Mouse (Mus musculus) cerebellum, adult 9-11 months (tissue): ENCODE measurements around the gene Ncdn.

Experiments used
- DNase-seq: peaks from one replicate; pipeline ENCODE4 v3.0.0; 2022

The Ncdn gene

DNA sequence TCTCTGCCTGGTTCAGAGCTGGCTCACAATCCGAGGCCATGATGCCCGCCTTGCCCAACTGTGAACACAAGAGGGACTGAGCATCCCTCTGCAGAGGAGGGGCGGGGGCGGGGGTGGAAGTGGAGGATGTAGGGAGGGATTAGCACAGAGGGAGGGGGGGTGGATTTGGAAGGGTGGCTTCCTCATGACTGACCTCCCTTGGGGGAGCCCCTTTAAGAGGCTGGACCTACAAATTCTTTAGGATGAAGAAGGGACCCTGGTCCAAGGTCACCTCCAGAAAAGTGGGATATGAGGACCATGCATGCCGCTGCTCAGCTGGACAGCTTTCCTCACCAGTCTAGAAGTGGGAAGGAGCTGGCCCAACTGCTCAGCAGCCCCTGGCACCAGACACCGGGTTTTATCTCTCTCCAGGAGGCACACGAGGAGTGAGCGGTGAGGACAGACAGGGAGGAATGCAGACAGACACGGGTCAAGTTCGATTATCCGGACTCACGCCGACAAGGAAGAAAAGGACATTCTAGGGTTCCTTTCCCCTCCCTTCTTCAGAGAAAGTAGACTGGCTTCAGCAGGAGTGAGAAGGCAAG, 1.1 kb downstream of the Ncdn start:
- peak; percentile 85 for DNase-seq

DNA sequence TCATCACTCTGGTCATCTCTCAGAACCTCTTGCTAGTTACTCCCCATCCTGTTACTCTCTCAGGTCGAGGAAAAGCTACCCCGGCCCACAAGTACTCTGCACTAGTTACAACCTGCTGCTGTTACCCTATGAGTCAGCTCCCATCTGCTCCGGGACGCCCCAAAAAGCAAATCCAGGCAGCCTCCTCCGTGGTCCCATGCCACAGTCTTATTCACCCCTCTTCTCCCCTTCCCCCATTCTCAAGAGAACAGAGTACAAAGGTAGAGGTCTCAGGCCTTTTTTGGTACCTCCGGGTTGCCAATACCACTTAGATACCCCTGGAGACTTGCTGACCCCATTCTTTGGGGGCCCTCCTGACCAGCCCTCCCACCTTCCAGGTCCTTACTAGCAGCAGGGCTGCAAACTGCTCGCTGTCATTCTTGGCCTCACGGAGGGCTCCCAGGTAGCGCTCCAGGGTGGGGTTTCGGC, 1.6 kb downstream of the Ncdn start:
- no peak for DNase-seq

DNA sequence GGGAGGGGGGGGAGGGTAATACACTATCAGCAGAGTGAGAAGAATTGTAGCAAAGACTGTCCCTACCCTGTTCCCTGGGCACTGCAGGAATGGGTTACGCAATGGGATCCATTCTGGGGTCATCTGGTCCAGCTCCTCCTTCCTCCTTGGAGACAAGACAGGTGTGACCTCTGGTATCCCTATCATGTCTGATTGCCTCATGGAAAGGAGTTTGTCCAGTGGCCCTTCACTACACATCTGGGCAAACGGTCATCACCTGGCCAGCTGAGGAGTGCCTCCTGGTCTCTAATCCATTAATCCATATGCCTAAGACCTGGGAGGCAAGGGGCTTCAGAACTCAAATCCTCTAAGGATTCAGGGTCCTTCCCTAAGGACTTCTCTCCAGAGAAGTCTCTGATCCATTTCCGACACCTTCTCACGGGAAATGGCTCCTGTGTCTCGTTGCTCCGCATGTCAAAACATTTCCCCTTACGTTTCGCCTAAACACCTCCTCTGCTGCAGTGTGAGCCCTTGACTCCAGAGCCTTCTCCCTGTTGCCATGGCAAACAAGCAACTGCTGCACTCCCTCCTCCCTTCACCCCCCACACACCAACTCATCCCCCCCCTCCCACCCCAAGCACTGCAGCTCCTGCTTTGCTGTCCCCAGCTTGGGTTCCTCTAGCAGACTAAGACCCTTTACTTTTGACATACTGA, 2.2 kb downstream of the Ncdn start:
- peak; percentile 64 for DNase-seq

DNA sequence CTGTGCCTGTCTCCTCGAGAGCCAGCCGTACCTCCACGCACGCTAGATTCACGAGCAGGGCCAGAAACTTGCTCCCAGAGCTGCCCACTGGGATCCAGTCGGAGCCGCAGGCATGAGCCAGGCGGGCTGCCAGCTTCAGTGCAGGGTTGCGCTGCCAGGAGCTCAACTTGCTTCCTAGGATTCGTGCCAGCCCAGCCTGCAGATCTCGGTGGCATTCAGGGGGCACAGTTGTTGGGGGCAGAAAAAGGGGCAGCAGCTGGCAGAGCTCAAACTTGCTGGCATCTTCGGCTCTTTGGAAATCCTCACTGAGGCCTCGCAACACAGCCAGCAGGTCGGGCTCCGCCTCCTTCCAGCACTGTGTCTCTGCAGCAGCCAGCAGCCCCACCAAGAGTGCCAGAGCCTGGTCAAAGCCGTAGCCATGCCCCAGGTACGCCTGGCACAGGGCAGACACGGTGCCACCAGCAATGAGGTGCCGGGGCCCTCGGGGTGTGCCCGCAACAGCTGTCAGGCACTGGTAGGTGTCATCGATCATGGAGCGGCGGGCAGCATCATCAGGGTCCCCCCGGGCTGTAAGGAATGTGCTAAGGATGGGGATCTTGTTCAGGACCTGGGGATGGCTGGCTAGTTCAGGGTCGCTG, 3.1 kb downstream of the Ncdn start:
- peak; percentile 87 for DNase-seq

DNA sequence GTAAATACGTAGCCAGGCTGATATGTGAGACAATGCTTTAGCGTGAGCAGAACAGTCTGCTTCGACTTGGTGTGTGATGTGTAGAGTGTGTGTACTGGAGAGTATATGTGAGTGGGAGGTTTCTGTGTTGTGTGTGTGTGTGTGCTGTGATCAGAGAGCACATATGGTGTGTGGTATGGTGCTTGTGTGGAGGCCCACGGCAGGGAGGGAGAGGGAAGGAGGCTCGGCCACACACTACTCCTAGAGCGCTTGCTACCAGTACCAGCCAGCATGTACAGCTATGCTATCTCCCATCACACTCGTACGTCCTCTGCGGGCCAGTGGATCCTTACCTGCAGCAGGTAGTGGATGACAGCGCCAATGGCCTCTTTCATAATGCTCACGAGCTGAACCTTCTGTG, 3.7 kb downstream of the Ncdn start:
- no peak for DNase-seq

DNA sequence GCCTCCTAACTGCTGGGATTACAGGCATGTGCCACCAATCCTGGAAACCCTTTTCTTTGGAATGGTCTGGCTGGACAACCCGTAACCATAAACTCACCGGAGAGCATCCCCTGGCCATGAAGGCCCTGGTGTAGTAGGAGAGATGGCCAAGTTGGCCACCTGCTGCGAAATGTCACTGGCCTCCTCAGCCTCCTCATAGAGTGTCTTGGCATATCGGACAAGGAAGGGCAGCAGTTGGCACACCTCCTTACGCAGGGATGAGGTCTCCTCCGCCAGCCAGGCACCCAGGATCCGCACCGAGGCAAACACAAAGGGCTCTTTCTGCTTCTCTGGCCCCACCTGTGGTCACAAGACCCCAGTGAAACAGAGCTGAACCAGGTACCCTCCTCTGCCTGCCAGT, 4.9 kb downstream of the Ncdn start:
- DNase-seq = peak; percentile 71

DNA sequence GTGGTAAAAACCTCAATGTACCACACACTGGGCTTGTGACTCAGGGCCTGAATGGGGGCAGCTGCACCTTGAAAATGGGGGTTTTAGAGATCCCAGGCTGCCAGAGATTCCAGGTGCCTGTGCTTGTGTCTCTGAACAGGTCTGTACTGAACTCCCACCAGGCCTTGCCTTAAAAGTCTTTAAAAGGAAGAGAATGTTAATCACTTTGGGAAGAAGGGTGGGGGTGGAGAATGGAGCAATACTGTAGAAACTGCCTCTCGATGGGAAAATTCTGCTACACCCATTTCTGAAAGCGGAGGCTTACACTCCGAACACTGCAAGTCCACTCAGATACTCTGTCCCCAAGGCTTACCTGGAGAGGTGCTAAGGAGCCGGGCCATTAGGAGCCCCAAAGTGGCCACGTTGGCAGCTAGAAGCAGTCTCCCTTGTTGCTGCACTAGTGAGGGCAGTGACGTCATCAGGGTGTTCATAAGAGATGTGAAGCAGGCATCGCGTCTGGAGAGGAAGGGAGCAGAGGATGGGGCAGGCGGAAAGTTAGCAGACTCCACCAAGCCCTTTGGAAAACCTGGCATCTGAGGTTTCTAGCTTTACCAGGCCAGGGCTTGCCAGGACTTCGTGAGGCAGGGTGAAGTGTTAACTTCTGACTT, 6.9 kb downstream of the Ncdn start:
- peak; percentile 44 for DNase-seq

DNA sequence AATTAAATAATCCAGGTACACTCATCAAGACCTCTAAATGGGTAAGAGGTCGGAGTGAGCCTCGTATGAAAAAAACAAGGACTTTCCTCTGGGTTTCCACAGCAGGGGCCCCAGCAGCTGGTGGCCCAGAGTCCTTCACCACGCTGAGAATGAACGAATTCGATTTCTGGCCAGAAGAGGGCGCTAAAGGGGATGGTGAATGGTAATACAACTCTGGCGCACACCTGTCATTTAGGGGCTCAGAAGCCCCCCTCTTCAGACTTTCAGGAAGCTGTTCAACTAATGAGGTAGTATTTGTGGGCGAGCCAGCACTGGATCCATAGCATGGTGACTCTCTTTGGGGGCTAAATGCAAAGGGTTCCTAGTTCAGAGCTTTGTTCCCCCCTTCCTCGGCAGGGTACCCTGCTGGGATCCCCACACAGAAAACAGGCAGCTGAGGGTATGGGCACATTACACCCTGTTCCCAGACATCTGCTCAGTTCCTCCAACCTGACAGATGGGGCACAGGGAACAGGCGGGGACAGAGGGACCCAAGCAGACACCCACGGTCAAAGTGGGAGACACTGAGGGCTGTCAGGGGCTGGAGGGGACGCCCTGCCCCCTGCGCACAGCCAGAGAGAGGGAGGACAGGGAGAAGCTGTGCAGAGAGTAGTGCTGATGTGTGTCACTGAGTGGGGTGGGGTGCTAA, 7.6 kb downstream of the Ncdn start:
- DNase-seq = peak; percentile 66

DNA sequence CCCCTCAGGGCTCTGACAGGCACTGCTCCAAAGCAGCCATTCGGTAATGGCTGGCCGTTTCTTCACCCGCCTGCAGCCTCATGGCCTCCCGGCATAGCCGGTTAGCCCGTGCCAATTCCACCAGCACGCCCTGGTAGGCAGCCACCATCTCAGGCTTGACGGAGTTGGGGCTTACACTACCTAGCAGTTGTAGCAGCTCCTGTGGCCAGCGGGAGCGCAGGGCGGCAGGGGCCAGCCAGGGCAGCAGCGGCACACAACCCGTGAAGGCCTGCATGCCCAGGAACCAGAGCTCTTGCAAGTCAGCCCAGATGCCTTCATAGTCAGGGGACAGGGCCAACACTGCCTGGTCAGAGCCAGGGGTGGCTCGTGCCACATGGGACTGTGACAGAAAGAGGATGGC, 8.4 kb downstream of the Ncdn start:
- DNase-seq = peak; percentile 75

DNA sequence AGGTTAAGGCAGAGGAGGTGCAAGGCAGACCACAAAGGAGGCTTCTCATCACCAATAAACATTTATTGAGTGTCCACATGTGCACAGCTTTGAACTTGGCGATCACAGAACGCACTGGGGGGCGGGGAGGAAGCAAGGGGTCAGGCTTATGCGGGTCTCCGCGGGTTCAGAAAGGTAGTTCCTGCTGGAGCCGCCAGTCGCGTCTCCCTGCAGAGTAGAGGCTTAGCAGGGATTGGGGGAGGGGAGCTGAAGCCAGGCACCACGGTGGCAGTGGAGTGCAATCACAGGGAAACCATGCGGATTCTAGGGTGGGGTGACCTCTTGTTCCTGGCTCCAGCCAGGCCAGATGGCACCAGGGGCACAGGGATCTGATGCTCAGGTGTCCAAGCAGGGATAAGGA, 9.5 kb downstream of the Ncdn start:
- DNase-seq = peak; percentile 50

DNA sequence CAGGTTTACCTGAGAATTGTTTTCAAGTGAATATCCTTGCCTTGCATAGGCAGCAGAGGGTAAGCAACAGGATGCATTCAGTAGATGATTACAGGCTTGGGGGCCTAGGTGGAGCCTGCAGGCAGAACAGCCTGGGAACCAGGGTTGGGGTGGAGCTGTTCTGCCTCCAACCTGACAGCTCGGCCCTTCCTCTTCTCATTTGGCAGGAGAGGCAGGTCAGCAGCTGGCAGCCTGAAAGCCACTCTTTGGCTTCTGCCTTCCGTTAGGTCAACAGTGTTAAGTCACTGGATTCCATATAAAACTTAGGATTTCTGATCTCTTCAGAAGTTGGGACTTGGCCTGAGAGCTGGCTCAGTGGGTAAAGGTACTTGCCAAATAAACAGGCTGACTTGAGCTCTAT, 10.3 kb downstream of the Ncdn start:
- no peak for DNase-seq

DNA sequence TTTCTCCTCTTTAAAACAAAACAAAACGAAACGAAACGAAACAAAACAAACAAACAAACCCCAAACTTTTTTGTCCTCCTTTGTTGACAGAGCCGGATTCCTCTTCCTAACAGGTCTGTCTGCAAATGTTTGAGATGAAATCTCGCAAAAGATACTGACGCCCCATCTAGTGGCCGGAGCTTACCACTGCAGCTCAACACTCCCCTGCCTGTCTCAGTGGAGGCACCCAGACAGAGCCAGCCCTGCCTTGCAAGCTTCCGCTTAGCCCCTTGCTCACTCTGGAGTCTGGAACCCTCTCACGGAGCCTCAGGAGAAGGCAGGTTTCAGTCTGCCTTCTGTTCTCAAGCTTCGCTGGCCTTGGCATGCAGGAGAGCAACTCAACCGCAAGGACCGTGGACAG, 11.8 kb downstream of the Ncdn start:
- DNase-seq = peak; percentile 78

DNA sequence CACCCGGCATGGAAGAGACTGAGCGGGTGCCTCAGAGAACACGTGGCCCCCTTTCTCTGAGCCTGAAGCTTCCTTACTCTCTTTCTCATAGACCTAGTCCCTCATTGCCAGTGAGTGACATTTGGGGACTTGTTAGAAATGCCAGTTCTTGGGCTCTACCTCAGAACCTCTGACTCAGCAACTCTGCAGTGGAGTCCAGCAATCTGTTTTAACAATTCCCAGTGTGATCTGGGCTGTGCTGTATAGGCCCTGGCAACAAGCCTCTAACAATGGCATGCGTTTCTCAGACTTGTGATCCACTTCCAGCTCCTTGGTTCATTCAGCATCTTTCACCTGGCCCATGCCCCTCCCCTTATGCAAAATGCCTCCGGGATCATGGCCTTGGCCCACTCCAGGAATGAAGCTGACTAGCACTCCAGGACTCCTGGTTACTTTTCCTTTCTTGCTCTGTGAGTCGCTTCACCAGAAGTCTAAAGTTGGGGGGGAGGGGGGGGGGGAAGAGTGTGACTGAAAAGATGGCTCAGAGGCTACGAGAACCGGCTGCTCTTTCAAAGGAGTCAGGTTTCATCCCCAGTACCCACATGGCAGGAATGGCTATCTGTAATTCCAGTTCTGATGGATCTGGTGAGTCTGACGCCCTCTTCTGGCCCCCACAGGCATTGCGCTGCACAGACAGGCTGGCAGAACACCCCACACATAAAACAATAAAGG, 13.1 kb downstream of the Ncdn start:
- no peak for DNase-seq

DNA sequence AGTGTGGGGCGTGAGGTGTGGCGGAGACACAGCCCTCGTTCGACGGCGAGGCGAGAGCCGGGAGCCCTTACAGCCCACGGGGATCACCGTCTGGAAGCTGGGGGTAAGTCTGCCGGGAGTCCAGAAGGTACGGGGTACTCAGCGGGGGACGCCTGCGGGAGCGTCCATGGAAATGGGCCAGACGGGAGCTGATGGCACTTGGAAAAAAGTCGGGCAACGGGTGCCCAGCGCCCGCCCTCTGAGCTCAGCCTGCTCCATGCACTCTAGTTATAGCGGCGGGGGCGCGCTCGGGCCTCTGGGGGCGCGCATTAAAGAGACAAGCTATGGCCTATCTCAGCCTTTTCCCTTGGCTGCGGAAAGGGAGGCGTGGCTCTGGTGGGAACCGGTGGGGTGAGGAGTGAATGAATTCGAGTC, 17.2 kb downstream of the Ncdn start, which contains the start of gene Tfap2e:
Gene Tfap2e, minus strand, starts transcription at position 240 of the 414 bp plus-strand sequence.
- no peak for DNase-seq

DNA sequence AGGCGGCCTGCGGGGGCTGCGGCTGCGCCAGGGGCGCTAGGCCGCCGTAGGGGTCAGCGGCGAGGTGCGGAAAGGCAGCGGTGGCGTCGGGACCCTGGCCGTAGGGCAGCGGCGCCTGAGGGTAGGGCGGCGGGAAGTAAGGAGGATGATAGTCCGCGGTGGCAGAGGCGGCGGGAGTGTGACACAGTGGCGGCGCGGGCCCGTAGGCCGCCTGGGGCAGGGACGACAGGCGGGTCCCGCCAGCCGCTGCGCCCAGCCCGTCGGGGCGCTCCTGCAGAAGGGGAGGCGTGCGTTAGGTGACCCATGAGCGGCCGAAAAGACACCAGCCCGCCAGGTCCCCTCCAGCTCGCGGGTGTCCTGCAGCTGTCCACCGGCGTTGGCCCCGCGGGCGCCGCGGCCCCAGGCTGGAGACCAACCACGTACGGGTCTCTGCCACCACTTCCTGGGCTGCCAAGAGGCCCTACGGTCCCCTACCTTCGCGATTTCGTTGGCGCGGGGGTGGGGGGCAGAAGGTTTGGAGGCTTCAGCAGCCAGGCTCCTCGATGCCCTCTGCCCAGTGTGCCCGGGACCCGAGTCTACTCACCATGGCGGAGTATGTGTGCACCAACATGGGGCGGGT, 17.7 kb downstream of the Ncdn start:
- no peak for DNase-seq

DNA sequence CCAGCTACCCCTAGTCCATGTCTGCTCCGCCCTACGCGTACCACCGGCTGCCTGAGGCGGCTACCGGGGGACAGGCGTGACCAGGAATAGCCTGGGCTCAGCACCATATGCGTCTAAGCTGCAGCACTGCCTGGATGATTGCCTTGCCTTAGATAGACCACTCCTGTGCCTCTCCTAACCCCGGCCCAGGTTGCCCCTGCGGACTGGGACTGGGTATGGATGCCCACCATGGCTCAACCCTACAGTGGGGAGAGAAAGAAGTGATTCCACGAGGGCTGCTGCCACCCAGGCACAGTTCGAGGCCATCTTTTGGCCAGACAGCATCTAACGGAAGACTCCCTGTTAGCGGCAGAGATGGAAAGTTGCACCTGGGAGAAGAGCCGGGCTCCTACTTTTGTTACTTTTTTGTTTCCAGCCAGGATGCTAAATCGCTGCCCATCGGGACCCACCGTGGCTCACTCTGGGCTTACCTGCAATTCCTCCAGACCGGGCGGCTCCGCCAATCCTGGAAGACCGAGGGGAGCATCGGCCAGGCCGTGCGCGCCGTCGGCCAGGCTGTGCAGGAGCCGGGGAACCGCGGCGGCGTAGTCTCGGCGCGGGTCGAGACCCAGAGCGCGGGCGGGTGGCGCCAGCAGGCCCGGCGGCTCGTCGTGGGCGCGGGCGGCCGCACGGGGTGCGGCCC, 18.4 kb downstream of the Ncdn start:
- DNase-seq = no peak

DNA sequence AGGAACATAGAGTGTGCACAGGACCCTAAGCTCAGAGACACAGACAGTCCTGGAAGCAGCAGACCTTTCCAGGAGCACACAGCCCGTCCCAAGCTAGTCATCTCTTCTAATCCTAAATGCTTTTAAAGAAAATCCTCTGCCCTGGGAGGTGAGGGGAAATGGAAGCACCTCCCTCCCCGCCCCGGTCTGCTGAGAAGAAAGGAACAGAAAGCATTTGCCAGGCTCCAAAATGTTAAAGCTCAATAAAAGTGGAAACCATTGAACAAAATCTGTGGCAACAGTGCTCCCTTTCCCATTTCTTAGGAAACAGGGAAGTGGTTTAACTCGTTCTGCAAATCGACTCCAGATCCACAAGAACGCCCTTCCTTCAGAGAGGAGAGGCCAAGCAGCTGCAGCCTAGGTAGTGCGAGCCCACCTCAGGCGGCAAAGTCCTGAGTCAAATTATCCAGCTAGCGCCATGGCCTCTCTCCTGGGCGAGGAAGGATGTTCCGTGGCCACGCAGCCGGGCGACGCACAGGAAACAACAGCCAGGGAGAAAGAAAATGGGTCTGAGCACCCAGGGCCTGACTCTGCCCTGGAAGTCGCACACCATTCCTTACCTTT, 19.1 kb downstream of the Ncdn start:
- DNase-seq = no peak

DNA sequence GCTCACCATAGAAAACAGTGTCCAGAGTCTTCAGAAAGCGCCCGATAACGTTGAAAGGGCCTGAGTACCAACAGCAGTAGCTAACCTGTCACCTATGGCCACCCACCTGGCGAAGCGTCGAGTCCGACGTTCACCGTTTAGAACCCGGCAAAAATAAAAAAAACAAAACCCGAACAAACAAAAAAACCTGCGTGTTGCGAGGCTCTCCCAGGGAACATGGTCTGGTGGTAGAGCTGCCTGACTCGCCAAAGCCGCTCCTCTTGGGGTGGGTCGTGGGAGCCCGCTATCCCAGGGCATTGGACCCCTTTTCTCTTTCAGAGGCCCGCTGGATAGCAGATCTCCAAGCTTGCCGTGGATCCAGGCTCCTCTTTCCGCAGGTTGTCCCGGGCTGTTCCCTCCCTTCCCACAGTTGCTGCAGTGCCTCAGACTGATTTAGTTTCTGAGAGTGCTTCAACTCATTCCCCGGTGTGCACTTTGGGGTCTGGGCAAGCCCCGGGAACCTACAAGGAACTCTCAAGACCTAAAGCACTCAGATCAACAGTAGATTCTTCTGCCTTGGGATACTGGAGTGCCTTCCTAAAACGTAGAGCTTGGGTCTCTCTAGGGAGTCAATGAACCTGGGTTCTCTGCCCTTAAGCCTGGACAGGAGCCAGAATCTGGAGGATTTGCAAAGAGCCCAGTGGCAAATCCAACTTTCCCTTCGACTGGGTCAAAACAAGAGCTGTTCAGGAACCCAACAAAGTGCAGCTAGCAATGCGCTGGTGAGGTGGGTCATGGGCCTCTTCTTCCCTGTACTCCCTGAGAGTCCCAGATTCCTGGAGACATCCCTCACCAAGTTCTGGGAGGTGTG, 20.5 kb downstream of the Ncdn start:
- no peak for DNase-seq

DNA sequence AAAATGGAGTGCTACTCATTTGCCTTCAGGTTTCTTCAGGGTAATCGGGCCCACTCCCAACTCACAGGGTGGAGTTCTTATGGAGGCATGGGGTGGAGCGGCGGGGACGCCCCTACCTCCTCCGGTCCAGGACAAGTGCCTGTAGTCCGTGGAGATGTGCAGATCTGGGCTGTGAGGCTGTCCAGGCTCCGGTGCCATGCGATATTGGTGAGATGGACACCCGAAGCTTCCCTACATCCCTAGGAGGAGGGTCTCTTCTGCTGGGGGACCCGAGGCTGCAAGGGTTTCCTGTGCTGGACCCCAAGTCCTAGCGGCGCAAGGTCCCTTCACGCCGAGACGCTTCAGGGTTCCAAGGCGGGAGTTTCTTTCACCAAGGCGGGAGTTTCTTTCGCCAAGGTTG, 21.1 kb downstream of the Ncdn start:
- no peak for DNase-seq

DNA sequence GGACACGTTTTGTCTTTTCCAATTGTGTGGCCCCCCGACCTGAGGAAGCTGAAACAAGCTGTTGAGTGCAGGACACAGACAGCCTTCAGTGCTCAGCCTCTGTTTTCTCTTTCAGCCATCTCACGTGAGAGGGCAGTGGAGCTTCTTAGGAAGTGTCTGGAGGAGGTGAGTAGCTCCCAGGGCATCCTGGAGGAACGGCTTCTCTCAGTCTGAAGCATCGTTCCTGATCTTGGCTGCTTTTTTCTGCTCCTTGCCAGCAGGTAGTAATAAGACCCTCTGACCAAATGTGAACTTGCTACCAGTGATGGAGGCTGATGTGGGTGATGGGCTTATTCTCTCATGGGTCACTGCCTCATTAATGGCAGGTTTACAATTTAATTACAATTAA, 45.8 kb downstream of the Ncdn start:
- no peak for DNase-seq
